Mouse (Mus musculus) adrenal gland, adult (tissue): Measurements from ENCODE around the gene Nr2e1.
A peak's percentile ranks its signal among the peaks of the same experiment; 100 is the strongest.

Experiments
- DNase-seq, 2 experiments: peaks; one replicate each; pipeline ENCODE4 v3.0.0; 2022 to 2023; ENCODE audit warnings: low spot score in 1 of 2; ENCODE audit not compliant: inconsistent age in 2 of 2

Nr2e1 gene

DNA sequence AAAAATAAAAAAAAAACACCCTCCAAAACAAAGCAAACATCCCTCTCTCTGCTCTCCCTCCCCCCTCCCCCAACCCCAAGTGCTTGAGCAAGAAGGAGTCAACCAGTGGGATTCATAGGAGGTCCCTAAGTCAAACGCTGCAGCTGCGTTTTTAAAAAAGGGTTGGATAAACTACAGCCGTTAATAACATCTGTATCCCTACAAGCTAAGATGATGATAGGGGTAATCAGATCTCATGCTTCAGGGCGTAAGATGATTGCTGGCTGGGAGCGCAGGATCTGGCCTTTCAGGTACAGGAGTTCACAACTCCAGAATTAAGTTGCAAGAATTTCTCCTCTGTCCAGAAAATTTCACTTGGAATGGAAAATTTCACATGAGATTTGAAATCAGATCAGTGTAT, 6.1 kb upstream of the Nr2e1 start:
- DNase-seq = no peak

- no peak for DNase-seq
Measured at GRCm38 (mm10) chr10:42587961-42588750, 4.7 kb upstream of the Nr2e1 start.

DNA sequence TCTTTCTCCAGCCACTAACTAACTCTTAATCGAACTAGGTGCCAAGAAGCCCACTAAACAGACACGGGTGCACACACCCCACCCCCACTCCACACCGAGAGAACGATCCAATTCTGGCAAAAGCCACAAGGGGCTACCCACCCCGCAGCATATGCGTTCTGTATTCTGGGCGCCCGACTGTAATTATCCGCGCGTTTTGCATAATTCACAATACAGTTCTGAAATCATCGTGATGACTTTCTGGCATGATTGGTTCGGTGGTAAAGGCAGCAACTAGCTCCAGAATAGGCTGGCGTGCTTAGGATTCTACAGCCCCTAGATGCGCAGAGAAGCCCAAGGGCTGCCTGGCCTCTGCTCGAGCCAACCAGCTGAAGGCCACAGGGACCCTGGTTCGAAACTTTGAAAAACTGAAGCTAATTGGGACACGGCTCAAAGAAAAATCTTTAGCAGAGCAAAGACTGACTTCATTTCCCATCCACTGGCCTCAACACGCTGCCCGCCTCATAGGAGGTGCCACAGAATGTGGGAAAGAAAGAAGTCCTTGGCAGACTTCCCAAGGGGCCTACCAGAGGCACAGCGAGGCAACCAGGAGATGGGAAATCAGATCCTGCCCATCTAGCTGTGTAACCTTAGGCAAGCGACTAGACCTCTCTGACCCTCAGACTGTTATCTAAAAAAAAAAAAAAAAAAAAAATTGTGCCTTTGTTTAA, 2.3 kb upstream of the Nr2e1 start:
- no peak for DNase-seq

- peak in 1 of 2 experiments; percentile 21 for DNase-seq
Measured at GRCm38 (mm10) chr10:42585156-42585555, 1.7 kb upstream of the Nr2e1 start.

GRCm38 (mm10) chr10:42584436-42584983, 1.1 kb upstream of the Nr2e1 start:
- DNase-seq = no peak

DNA sequence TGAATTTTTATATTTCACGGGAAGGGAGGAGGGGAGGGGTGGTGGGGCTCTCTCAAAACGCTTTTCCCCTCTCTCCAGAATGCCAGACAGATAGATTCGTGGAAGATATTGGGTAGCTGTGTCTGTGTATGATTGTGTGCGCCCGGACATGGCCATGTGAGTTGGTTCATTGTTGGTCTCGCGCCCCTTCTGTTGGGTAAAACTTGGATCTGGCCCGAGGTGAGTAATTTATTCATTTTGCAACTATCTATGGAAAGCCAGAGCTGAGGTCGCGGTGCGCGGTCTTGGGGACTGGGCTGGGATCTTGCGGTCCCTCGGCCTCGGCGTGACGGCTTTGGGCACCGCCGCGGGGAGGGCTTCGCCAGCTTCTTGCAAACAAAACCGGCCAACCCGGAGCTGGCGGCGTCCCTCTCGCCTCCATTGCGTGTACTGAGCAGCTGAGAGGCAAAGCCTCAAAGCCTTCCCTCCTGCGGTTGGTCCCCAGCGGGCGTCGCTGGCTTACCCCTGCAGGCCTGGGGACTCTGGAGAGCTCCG, 537 bp upstream of the Nr2e1 start:
- peak in 1 of 2 experiments; percentile 34 for DNase-seq

GRCm38 (mm10) chr10:42582566-42583110, 794 bp downstream of the Nr2e1 start:
- DNase-seq = peak in 1 of 2 experiments; percentile 63

DNA sequence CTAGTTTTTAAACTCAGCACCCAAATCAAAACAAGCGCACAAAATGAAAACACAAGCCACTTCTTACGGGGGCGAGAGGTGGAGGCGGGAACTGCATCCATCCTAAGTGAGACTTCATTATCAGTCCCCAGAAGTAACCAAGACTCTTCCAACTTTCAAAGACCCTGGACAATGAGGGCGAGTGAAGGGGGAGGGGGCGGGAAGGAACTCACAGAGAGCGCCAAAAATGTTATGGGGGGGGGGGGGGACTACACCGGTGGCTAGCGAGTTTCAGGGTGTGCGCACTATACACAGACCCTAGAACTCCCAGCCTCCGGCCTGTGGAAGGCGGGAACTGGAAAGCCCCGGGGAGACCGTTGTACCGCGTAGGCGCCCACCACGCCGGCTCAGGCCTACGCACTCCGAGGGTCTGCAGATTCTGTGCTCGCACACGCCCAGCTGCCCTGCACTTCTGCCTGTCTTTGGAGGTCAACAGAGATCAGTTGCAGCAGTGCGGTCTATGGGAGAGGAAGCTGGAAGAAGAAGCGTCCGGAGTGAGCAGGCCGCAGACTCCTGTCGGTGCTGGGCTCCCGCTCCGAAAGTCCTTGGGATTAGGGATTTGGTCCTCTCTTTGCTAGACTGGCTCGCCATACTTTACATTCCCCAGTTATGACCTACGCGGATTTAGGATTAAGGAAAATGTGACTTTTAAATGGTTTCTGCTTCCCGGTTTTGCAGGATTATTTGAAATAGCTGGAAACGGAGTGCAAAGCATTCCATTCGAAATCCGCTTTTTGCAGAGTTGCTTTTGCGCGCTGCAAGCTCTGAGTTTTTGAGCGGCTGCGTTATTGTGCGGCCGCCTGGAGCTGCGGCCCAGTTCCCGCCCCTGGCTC, 1.5 kb downstream of the Nr2e1 start:
- DNase-seq = peak in 1 of 2 experiments; percentile 50

GRCm38 (mm10) chr10:42580951-42581277, 2.5 kb downstream of the Nr2e1 start:
- no peak for DNase-seq

- peak in 1 of 2 experiments; percentile 24 for DNase-seq
Measured at GRCm38 (mm10) chr10:42580131-42580950, 3.1 kb downstream of the Nr2e1 start.

DNA sequence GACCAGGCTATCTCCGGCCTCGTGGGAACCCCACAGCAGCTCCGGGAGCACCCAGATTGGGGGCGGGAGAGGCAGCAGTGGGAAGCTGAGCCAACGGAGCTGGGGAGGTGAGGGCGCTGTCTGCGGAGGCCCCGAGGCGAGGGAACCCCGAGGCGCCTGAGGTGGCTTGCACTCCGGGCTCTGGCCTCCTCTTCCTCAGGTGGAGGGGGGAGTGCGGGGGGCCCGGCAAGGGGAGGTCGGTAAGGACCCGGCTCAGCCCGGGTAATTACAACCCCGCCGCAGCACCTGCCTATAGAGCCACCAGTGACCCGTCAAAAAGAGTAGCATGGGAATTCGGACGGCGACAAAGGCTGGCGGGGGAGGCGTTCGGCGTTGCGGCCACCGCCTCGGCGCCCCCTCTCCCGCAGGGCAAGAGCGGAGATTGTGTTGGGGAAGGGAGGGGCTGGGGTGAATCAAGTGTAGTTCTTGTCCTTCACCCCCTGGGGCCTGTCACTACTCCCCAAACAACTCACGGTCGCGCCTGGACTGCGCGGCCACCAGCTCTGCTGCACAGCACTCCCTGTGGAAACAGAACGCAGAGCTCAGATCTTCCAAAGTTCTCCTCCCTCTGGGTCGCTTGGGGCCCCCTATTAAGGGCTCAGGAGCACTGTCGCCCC, 3.8 kb downstream of the Nr2e1 start:
- peak in 1 of 2 experiments; percentile 42 for DNase-seq

DNA sequence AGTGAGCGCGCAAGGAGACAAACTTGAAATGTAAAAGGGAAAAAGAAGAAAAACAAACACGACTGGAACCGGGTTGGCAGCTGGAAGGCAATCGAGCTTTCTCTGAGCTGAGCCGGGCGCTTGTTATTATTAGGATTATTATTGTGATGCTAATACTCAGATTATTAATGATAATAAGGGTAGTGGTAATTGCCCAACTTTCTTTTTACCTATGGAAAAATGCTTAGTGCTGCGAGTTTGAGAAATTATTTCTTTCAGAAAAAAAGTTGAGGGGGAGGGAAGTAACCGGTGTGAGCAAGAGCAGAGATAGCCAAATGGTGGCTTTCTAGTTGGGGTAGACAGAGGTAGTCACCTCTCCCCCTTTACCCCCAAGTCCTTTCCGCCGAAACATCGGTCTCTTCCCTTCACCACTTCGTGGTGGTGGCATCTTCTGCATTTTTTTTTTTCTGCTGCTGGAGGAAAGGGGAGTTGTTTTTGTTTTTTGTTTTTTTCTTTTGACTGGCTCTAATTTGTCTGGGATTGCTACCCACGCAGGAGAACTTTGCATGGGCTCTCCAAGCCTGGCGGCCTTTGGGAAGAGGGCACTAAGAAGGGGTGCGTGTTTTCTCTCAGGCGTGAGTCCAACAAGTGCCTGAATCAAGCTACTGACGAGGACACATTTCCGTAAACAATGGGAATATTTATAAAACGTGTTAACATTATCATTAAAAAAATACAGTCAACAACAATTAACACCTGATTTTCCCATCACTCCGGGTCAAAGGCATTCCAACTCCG, 4.5 kb downstream of the Nr2e1 start:
- no peak for DNase-seq

GRCm38 (mm10) chr10:42578281-42578675, 5.2 kb downstream of the Nr2e1 start:
- peak in 1 of 2 experiments; percentile 25 for DNase-seq

GRCm38 (mm10) chr10:42577525-42578280, 5.7 kb downstream of the Nr2e1 start:
- no peak for DNase-seq

GRCm38 (mm10) chr10:42574639-42575038, 8.8 kb downstream of the Nr2e1 start:
- peak in 1 of 2 experiments; percentile 38 for DNase-seq

DNA sequence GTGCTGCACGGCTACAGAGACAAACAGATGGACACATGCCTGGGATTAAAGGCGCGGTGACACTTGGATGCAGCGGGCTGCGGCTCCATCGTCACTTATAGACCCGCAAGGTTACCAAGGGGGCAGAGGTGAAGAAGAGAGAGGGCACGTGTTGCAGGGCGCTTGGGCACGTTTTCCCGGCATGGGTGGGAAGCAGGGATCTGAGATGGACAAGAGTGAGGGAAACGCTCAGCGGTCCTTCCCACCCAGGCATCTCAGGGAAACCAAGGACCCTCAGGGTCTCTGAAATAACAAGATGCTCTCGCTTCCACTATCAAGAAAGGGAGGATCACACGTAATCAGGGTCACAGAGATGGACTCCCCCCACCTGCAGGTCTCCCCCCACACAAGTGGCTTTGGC, 10.5 kb downstream of the Nr2e1 start:
- DNase-seq = no peak

DNA sequence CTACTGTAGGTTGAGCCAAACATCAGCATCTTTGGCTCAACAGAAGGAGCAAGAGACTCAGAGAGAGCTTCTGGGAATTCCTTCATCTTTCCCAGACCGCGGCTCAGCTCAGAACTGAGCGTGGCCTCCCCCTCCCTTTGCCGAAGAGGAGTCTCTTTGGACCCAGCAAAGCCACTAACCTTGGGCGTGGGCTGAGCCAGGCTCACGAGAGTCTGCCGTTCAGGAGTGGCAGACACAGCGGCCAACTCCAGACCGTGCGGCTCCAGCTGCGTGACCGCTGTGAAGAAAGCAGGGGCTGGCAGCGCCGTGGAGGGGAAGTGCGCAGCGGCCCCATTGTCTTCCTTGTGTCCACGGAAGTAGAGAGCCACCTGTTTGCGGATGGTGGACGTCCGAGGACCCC, 10.9 kb downstream of the Nr2e1 start:
- DNase-seq = no peak

GRCm38 (mm10) chr10:42562272-42562671, 21.2 kb downstream of the Nr2e1 start:
- DNase-seq = peak; percentile 35 to 74
